19 mouse cellular contexts compared by ENCODE assay signal in the genomic region with DNA sequence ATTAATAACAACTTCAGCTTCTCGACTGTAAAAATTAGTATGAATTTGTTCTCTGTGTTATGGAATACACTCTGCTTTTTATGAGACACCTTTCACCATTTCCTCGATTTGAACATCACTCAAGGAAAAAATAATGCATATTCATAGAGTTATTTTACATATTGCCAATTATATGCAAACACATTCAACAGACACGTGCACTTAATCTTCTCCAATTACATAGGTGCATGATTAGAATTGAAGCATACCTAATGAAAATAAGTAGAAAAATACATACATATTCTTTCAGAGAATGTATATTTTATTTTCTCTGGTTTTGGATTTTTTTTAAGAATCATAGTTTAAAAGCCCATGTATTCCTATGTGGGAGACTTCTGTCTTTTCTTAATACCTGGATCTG.
DNase-seq lines count a peak whose midpoint lies in the region; ATAC-seq and TF ChIP-seq lines count a peak whose summit lies in the region.
"Had no signal": no experiment of that assay in that cellular context is flagged by ENCODE, and none has a peak within 500 bp of the region (broad histone marks: within the 10 kb centered on the region; RNA-seq: fewer than 3 reads in every experiment).

No protein-coding gene starts in this region.

- DNase-seq in liver, embryonic 13.5 days, result no peak
- DNase-seq in liver, result no peak
- no peak for DNase-seq in liver, embryonic 14.5 days (ENCODE audit: low read depth in 3 of 3, low spot score in 3 of 3)
- DNase-seq in liver, postnatal 0 days, result no peak
- DNase-seq in kidney, postnatal 10 days, result no peak
- DNase-seq in hindbrain, embryonic 10.5 days (ENCODE audit: low spot score), result no peak
- DNase-seq: adrenal gland, adult 8-10 months; adrenal gland, postnatal 14 days; adrenal gland, postnatal 36 days; cerebellum, adult 11-12 months; cerebellum, adult 2 months; cerebellum, adult 9-10 months; cerebellum, postnatal 25 days had no signal

- no peak overlapping the region for H3K4me2 ChIP-seq in liver, embryonic 13.5 days
- H3K4me2 ChIP-seq in liver, embryonic 14.5 days (ENCODE audit: low read depth), result no peak overlapping the region
- no peak overlapping the region for H3K4me2 ChIP-seq in liver, postnatal 0 days (ENCODE audit: low read depth, low read length)
- H3K4me2 ChIP-seq: embryonic facial prominence, embryonic 12.5 days; forebrain, embryonic 13.5 days; forebrain, embryonic 15.5 days had no signal

- TF ChIP-seq CTCF in liver, embryonic 14.5 days (IDR thresholded peaks at IDR 0.05; ENCODE audit: low read depth), result no peak
- TF ChIP-seq CTCF in liver, postnatal 0 days (IDR thresholded peaks at IDR 0.05; ENCODE audit: low read depth), result no peak

- no peaks in the 10 kb centered on the region for H3K9me3 ChIP-seq in liver, embryonic 13.5 days (replicated peaks)
- H3K9me3 ChIP-seq in liver, embryonic 14.5 days (ENCODE audit: control insufficient read depth, low read length), result no peaks in the 10 kb centered on the region
- no peaks in the 10 kb centered on the region for H3K9me3 ChIP-seq in liver, postnatal 0 days (ENCODE audit: low read length)
- H3K9me3 ChIP-seq in hindbrain, embryonic 10.5 days, result no peaks in the 10 kb centered on the region
- H3K9me3 ChIP-seq: embryonic facial prominence, embryonic 10.5 days; embryonic facial prominence, embryonic 12.5 days; forebrain, embryonic 13.5 days; forebrain, embryonic 15.5 days had no signal

- H3K36me3 ChIP-seq in liver, embryonic 13.5 days, result no peaks in the 10 kb centered on the region
- H3K36me3 ChIP-seq in liver, embryonic 14.5 days (replicated peaks; ENCODE audit: control insufficient read depth, insufficient read depth, low read depth), result no peaks in the 10 kb centered on the region
- H3K36me3 ChIP-seq in liver, postnatal 0 days (replicated peaks; ENCODE audit: insufficient read depth, low read length), result no peaks in the 10 kb centered on the region
- no peaks in the 10 kb centered on the region for H3K36me3 ChIP-seq in hindbrain, embryonic 10.5 days
- H3K36me3 ChIP-seq: embryonic facial prominence, embryonic 10.5 days; embryonic facial prominence, embryonic 12.5 days; forebrain, embryonic 15.5 days had no signal

- H3K4me1 ChIP-seq in liver, embryonic 13.5 days (replicated peaks), result peaks cover 28% of the 10 kb centered on the region
- peaks cover 14 to 25% of the 10 kb centered on the region in 2 experiments for H3K4me1 ChIP-seq in liver, embryonic 14.5 days (replicated peaks; ENCODE audit: control insufficient read depth in 2 of 2, insufficient read depth in 2 of 2, low read length in 1 of 2)
- peaks cover 7% of the 10 kb centered on the region; the same call in 1 of the 2 replicates for H3K4me1 ChIP-seq in liver, postnatal 0 days (ENCODE audit: insufficient read depth)
- no peaks in the 10 kb centered on the region for H3K4me1 ChIP-seq in hindbrain, embryonic 10.5 days (replicated peaks)
- H3K4me1 ChIP-seq: embryonic facial prominence, embryonic 10.5 days; embryonic facial prominence, embryonic 12.5 days; forebrain, embryonic 15.5 days had no signal

- no peak for TF ChIP-seq EP300 in liver, embryonic 14.5 days (IDR thresholded peaks at IDR 0.05; ENCODE audit: low read depth)
- TF ChIP-seq EP300 in liver, postnatal 0 days (IDR thresholded peaks at IDR 0.05; ENCODE audit: low read depth), result no peak

- 11% methylated on average over 3 of the region's 3 CpGs for WGBS in liver, embryonic 13.5 days (ENCODE audit: insufficient replicate concordance)
- 9% methylated on average over 3 of the region's 3 CpGs for WGBS in liver, embryonic 14.5 days (ENCODE audit: insufficient replicate concordance)
- 28% methylated on average over 3 of the region's 3 CpGs for WGBS in liver, postnatal 0 days (ENCODE audit: insufficient replicate concordance)
- WGBS in hindbrain, embryonic 10.5 days, result 77% methylated on average over 3 of the region's 3 CpGs

- H3K27ac ChIP-seq in liver, embryonic 13.5 days, result peak overlapping the region; percentile 44; the same call in 1 of the 2 replicates
- peak overlapping the region; percentile 6; the same call in 1 of the 2 replicates for H3K27ac ChIP-seq in liver, embryonic 14.5 days
- 0 out of 2 replicates have a peak overlapping the region, but pooled peaks have one; percentile 16 for H3K27ac ChIP-seq in liver, postnatal 0 days (ENCODE audit: low read depth)
- H3K27ac ChIP-seq in hindbrain, embryonic 10.5 days, result no peak overlapping the region
- H3K27ac ChIP-seq: embryonic facial prominence, embryonic 10.5 days; embryonic facial prominence, embryonic 12.5 days; forebrain, embryonic 13.5 days; forebrain, embryonic 15.5 days had no signal

- no peak overlapping the region for H3K4me3 ChIP-seq in liver, embryonic 13.5 days (replicated peaks)
- no peak overlapping the region for H3K4me3 ChIP-seq in liver, embryonic 14.5 days (ENCODE audit: insufficient read depth in 1 of 2, low read depth in 2 of 2, low read length in 2 of 2)
- no peak overlapping the region for H3K4me3 ChIP-seq in liver, postnatal 0 days (ENCODE audit: low read depth, low read length)
- no peak overlapping the region for H3K4me3 ChIP-seq in hindbrain, embryonic 10.5 days
- H3K4me3 ChIP-seq: embryonic facial prominence, embryonic 10.5 days; embryonic facial prominence, embryonic 12.5 days; forebrain, embryonic 13.5 days; forebrain, embryonic 15.5 days had no signal

- H3K27me3 ChIP-seq in liver, embryonic 13.5 days, result no peaks in the 10 kb centered on the region
- no peaks in the 10 kb centered on the region for H3K27me3 ChIP-seq in liver, embryonic 14.5 days (ENCODE audit: control insufficient read depth, insufficient read depth, low read length)
- H3K27me3 ChIP-seq in liver, postnatal 0 days (ENCODE audit: insufficient read depth, low read length), result no peaks in the 10 kb centered on the region
- no peaks in the 10 kb centered on the region for H3K27me3 ChIP-seq in hindbrain, embryonic 10.5 days (ENCODE audit: insufficient read depth, poor library complexity, severe bottlenecking)
- H3K27me3 ChIP-seq: embryonic facial prominence, embryonic 12.5 days; forebrain, embryonic 13.5 days; forebrain, embryonic 15.5 days; Patski had no signal

- no peak for ATAC-seq in liver, embryonic 13.5 days (ENCODE audit: low read depth)
- ATAC-seq in liver, embryonic 14.5 days (ENCODE audit: insufficient read depth), result no peak
- ATAC-seq in liver, postnatal 0 days, result no peak
- ATAC-seq: activated CD4-positive, CD25-positive, alpha-beta regulatory T cell, adult 4 months; forebrain, embryonic 13.5 days; forebrain, embryonic 15.5 days; Patski had no signal

- no peak overlapping the region for H3K9ac ChIP-seq in liver, embryonic 13.5 days
- H3K9ac ChIP-seq in liver, embryonic 14.5 days (replicated peaks), result no peak overlapping the region
- H3K9ac ChIP-seq in liver, postnatal 0 days (replicated peaks), result no peak overlapping the region
- H3K9ac ChIP-seq: embryonic facial prominence, embryonic 12.5 days; forebrain, embryonic 13.5 days; forebrain, embryonic 15.5 days had no signal
